Mouse (Mus musculus): ENCODE results near the gene Gm11011. TPM values are rescaled to one million over a fixed set of nuclear protein-coding genes. Genes with fewer than 3 reads are reported as not detected.
A peak's percentile ranks its signal among the peaks of the same experiment; 100 is the strongest.

Gm11011 gene
- polyA plus RNA-seq, 1 experiment from 2014 or later, result not detected

DNA sequence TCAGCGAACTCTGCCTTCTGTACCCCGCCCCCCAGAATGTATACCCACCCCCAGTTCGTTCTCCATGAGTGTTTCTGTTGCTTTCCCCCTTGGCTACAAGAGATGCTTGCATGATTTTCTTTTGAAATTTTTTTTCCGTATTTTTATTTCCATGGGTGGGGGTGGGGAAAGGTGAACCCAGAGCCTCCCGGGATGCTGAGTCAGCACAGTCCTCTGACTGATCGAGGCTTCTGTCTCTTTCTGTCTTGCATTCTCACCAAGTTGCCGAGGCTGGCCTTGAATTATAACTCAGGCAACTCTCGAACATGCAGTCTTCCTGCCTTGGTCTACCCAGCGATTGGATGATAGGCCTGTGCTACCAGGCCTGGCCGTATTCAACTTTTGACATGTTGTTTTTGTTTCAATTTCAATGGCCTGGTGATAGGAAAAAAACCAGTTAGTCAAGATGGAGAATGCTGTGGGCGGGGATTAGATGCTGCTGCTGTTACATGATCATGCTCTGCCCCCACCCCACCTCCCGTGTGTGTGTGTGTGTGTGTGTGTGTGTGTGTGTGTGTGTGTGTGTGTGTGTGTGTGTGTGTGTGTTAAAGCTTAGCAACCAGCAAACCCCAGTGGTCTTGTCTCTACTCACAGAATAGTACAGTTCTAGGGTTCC lies 1.8 kb downstream of the Gm11011 start:
- 69% methylated on average over 11 of the region's 12 CpGs for WGBS
- H3K4me3 ChIP-seq (ENCODE audit: low read depth, low read length), result no peak overlapping the region
- DNase-seq (ENCODE audit: low spot score) (peak; percentile 48), ATAC-seq (replicated peaks; ENCODE audit: insufficient number of reproducible peaks, low FRiP score, low TSS enrichment, low read depth) (no peak)
- no peaks in the 10 kb centered on the region for H3K36me3 ChIP-seq (replicated peaks; ENCODE audit: control insufficient read depth, insufficient read depth, low read depth, low read length)
- no peak overlapping the region for H3K4me2 ChIP-seq (ENCODE audit: low read depth, low read length)
- no peaks in the 10 kb centered on the region for H3K27me3 ChIP-seq (ENCODE audit: control insufficient read depth, insufficient read depth, low read length)
- no peaks in the 10 kb centered on the region for H3K4me1 ChIP-seq (ENCODE audit: control insufficient read depth, insufficient read depth, low read length)
- no peak overlapping the region for H3K9ac ChIP-seq (replicated peaks; ENCODE audit: low read length)
- no peak overlapping the region for H3K27ac ChIP-seq (replicated peaks; ENCODE audit: low read depth, low read length)
- no peaks in the 10 kb centered on the region for H3K9me3 ChIP-seq (replicated peaks; ENCODE audit: control insufficient read depth, low read length)

DNA sequence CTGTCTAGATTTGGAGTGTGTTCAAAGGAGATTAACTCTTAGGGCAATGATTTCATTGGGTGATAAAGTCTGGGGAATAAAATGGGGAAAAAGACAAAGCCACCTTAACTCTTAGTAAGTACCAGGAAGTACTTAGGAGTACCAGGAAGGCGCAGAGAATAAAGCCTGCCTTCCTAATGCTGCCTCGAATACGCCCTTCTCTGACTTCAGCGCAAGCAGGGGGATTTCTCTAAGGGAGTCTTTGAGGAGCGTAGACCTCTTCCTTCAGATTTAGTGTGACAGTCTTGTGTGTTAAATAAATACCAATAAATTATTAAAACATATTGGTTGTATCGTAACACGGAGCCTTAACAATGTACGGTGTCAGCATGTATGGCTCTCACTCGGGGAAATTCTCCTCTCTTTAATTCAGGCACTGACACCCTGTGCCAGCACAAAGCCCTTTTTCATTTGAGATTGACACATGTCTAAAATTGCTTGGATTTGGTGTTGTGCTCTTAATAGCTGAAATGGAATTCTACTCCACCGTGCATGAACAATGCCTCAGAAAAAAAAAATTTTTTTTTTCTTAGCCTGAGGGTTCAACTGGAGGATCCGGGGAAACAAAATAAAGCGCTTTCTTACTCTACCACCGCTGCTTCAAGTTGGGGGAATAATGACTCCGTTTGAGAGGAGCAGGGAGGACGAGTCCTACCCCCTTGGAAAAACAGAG lies 2.6 kb downstream of the Gm11011 start:
- 54% methylated on average over 15 of the region's 15 CpGs for WGBS
- H3K9me3 ChIP-seq (replicated peaks; ENCODE audit: control insufficient read depth, low read length), result no peaks in the 10 kb centered on the region
- no peak overlapping the region for H3K9ac ChIP-seq (replicated peaks; ENCODE audit: low read length)
- no peaks in the 10 kb centered on the region for H3K36me3 ChIP-seq (replicated peaks; ENCODE audit: control insufficient read depth, insufficient read depth, low read depth, low read length)
- no peak overlapping the region for H3K27ac ChIP-seq (replicated peaks; ENCODE audit: low read depth, low read length)
- ATAC-seq (replicated peaks; ENCODE audit: insufficient number of reproducible peaks, low FRiP score, low TSS enrichment, low read depth), result no peak
- no peak overlapping the region for H3K4me3 ChIP-seq (ENCODE audit: low read depth, low read length)
- no peaks in the 10 kb centered on the region for H3K4me1 ChIP-seq (ENCODE audit: control insufficient read depth, insufficient read depth, low read length)
- H3K4me2 ChIP-seq (ENCODE audit: low read depth, low read length), result no peak overlapping the region
- no peaks in the 10 kb centered on the region for H3K27me3 ChIP-seq (ENCODE audit: control insufficient read depth, insufficient read depth, low read length)
- no peak for DNase-seq (ENCODE audit: low spot score)

DNA sequence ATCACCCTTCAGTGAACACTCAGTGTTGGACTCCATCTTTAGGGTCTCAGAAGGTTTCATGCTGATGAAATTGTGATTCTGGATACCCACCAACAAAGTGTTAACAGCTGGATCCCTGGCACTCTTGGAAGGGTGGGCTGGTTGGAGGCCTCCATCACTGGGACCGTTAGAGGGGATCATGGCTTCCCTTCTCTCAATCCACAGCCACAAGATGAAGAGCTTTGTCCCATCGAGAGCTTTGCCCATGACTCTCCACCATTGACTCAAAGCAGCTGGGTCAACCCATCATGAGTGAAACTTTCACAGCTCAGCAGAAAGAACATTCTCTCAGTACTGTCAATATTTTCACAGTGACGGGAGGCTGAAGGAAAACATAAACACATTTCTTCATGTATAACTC lies 4.1 kb downstream of the Gm11011 start:
- no peak for DNase-seq (ENCODE audit: low spot score)
- WGBS, result 80% methylated on average over 3 of the region's 3 CpGs

DNA sequence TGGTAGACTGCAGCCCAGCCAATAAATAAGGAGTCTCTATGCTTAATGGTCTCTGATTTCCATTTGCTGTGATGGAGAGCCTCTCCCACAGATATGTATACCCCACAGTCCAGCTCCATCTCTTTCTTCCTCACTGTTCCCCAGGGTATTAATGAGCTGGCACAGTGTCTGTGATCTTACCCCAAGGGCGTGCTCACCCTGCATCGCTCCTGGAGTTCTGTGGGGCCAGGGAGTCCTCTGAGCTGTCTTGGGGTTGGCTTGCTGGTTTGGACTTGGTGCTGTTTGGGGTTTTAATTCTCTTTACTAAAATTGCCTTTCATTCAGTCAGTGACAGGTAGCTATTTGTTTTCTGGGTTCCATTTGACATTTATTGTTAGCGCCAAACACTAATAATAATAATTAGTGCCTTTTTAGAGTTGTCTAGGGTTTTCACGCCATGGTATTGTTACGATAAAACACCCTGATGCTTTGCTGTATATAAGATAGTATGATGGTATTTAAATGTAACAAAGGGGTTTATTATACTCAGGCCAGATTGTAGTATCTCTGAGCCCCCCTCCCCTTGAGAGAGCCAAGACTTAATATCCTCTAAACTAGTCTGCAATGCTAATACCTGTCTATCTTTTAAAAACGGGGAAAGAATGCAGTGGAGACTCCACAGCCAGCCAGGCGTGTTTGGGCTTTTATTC lies 9.9 kb downstream of the Gm11011 start:
- DNase-seq (ENCODE audit: low spot score) (no peak), ATAC-seq (replicated peaks; ENCODE audit: insufficient number of reproducible peaks, low FRiP score, low TSS enrichment, low read depth) (no peak)
- Histone ChIP-seq H3K27ac (replicated peaks; ENCODE audit: low read depth, low read length) (no peak overlapping the region), H3K36me3 (replicated peaks; ENCODE audit: control insufficient read depth, insufficient read depth, low read depth, low read length) (no peaks in the 10 kb centered on the region), H3K9me3 (replicated peaks; ENCODE audit: control insufficient read depth, low read length) (no peaks in the 10 kb centered on the region), H3K4me2 (ENCODE audit: low read depth, low read length) (no peak overlapping the region), H3K27me3 (ENCODE audit: control insufficient read depth, insufficient read depth, low read length) (no peaks in the 10 kb centered on the region), H3K9ac (replicated peaks; ENCODE audit: low read length) (no peak overlapping the region), H3K4me1 (ENCODE audit: control insufficient read depth, insufficient read depth, low read length) (no peaks in the 10 kb centered on the region), H3K4me3 (ENCODE audit: low read depth, low read length) (no peak overlapping the region)
- WGBS, result 83% methylated on average over 7 of the region's 7 CpGs

More for the DNA sequence above, 4.1 kb downstream of the Gm11011 start:
- Histone ChIP-seq H3K4me3 (ENCODE audit: low read depth, low read length) (no peak overlapping the region), H3K4me2 (ENCODE audit: low read depth, low read length) (no peak overlapping the region), H3K36me3 (replicated peaks; ENCODE audit: control insufficient read depth, insufficient read depth, low read depth, low read length) (no peaks in the 10 kb centered on the region), H3K27me3 (ENCODE audit: control insufficient read depth, insufficient read depth, low read length) (no peaks in the 10 kb centered on the region), H3K9me3 (replicated peaks; ENCODE audit: control insufficient read depth, low read length) (no peaks in the 10 kb centered on the region), H3K4me1 (ENCODE audit: control insufficient read depth, insufficient read depth, low read length) (no peaks in the 10 kb centered on the region), H3K9ac (replicated peaks; ENCODE audit: low read length) (no peak overlapping the region), H3K27ac (replicated peaks; ENCODE audit: low read depth, low read length) (no peak overlapping the region)
- no peak for ATAC-seq (replicated peaks; ENCODE audit: insufficient number of reproducible peaks, low FRiP score, low TSS enrichment, low read depth)

DNA sequence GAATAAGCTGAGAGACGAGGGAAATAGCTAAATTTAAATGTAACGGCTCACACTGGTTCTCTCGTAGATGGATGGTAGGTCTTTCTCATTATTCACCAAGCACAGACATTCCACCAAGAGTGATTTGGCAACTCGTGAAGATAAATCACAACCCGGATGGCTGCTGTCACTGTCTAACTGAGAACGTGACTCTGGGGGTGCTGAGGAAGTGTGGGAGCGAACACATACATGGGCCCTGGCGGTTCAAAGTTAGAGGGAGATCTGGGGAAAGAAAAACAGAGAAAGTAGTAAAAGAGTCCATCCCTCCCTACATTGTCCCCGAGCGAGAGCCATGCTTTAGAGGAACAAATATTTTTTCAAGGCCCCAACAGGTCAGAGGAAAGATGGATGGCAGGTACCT lies 17.5 kb downstream of the Gm11011 start:
- Histone ChIP-seq H3K9ac (replicated peaks; ENCODE audit: low read length) (no peak overlapping the region), H3K4me1 (ENCODE audit: control insufficient read depth, insufficient read depth, low read length) (no peaks in the 10 kb centered on the region), H3K27ac (replicated peaks; ENCODE audit: low read depth, low read length) (no peak overlapping the region), H3K27me3 (ENCODE audit: control insufficient read depth, insufficient read depth, low read length) (no peaks in the 10 kb centered on the region), H3K9me3 (replicated peaks; ENCODE audit: control insufficient read depth, low read length) (no peaks in the 10 kb centered on the region), H3K36me3 (replicated peaks; ENCODE audit: control insufficient read depth, insufficient read depth, low read depth, low read length) (no peaks in the 10 kb centered on the region), H3K4me3 (ENCODE audit: low read depth, low read length) (no peak overlapping the region), H3K4me2 (ENCODE audit: low read depth, low read length) (no peak overlapping the region)
- ATAC-seq (replicated peaks; ENCODE audit: insufficient number of reproducible peaks, low FRiP score, low TSS enrichment, low read depth) (no peak), DNase-seq (ENCODE audit: low spot score) (no peak)
- 84% methylated on average over 10 of the region's 10 CpGs for WGBS

- Histone ChIP-seq H3K9me3 (replicated peaks; ENCODE audit: control insufficient read depth, low read length) (no peaks in the 10 kb centered on the region), H3K36me3 (replicated peaks; ENCODE audit: control insufficient read depth, insufficient read depth, low read depth, low read length) (no peaks in the 10 kb centered on the region), H3K27me3 (ENCODE audit: control insufficient read depth, insufficient read depth, low read length) (no peaks in the 10 kb centered on the region), H3K4me3 (ENCODE audit: low read depth, low read length) (no peak overlapping the region), H3K4me1 (ENCODE audit: control insufficient read depth, insufficient read depth, low read length) (no peaks in the 10 kb centered on the region), H3K27ac (replicated peaks; ENCODE audit: low read depth, low read length) (no peak overlapping the region), H3K9ac (replicated peaks; ENCODE audit: low read length) (no peak overlapping the region), H3K4me2 (ENCODE audit: low read depth, low read length) (no peak overlapping the region)
- DNase-seq (ENCODE audit: low spot score), result no peak
- WGBS, result 52% methylated on average over 4 of the region's 4 CpGs
- ATAC-seq (replicated peaks; ENCODE audit: insufficient number of reproducible peaks, low FRiP score, low TSS enrichment, low read depth), result no peak
Observed at GRCm38 (mm10) chr2:169566159-169566558, 21.4 kb downstream of the Gm11011 start.

- WGBS, result 66% methylated on average over 7 of the region's 7 CpGs
- no peaks in the 10 kb centered on the region for H3K4me1 ChIP-seq (ENCODE audit: control insufficient read depth, insufficient read depth, low read length)
- no peak for DNase-seq (ENCODE audit: low spot score)
Observed at GRCm38 (mm10) chr2:169565751-169566150, 21.8 kb downstream of the Gm11011 start.

GRCm38 (mm10) chr2:169545674-169546073 lies 41.9 kb downstream of the Gm11011 start:
- H3K27me3 ChIP-seq (ENCODE audit: control insufficient read depth, insufficient read depth, low read length), result no peaks in the 10 kb centered on the region

More at GRCm38 (mm10) chr2:169565751-169566150, 21.8 kb downstream of the Gm11011 start:
- Histone ChIP-seq H3K9ac (replicated peaks; ENCODE audit: low read length) (no peak overlapping the region), H3K9me3 (replicated peaks; ENCODE audit: control insufficient read depth, low read length) (no peaks in the 10 kb centered on the region), H3K27ac (replicated peaks; ENCODE audit: low read depth, low read length) (no peak overlapping the region), H3K4me2 (ENCODE audit: low read depth, low read length) (no peak overlapping the region), H3K4me3 (ENCODE audit: low read depth, low read length) (no peak overlapping the region), H3K36me3 (replicated peaks; ENCODE audit: control insufficient read depth, insufficient read depth, low read depth, low read length) (no peaks in the 10 kb centered on the region), H3K27me3 (ENCODE audit: control insufficient read depth, insufficient read depth, low read length) (no peaks in the 10 kb centered on the region)
- ATAC-seq (replicated peaks; ENCODE audit: insufficient number of reproducible peaks, low FRiP score, low TSS enrichment, low read depth), result no peak

More at GRCm38 (mm10) chr2:169545674-169546073, 41.9 kb downstream of the Gm11011 start:
- ATAC-seq (replicated peaks; ENCODE audit: insufficient number of reproducible peaks, low FRiP score, low TSS enrichment, low read depth) (no peak), DNase-seq (ENCODE audit: low spot score) (no peak)
- 87% methylated on average over 7 of the region's 7 CpGs for WGBS
- Histone ChIP-seq H3K36me3 (replicated peaks; ENCODE audit: control insufficient read depth, insufficient read depth, low read depth, low read length) (no peaks in the 10 kb centered on the region), H3K27ac (replicated peaks; ENCODE audit: low read depth, low read length) (no peak overlapping the region), H3K9me3 (replicated peaks; ENCODE audit: control insufficient read depth, low read length) (no peaks in the 10 kb centered on the region), H3K4me3 (ENCODE audit: low read depth, low read length) (no peak overlapping the region), H3K4me2 (ENCODE audit: low read depth, low read length) (no peak overlapping the region), H3K9ac (replicated peaks; ENCODE audit: low read length) (no peak overlapping the region), H3K4me1 (ENCODE audit: control insufficient read depth, insufficient read depth, low read length) (no peaks in the 10 kb centered on the region)
